Mouse (Mus musculus) liver, postnatal 0 days (tissue): ENCODE measurements around the gene Slc4a4. TPM values are rescaled to one million over a fixed set of nuclear protein-coding genes. Genes with fewer than 3 reads are reported as not detected.
A peak's percentile ranks its signal among the peaks of the same experiment; 100 is the strongest.

Experiments used
- ATAC-seq: fragments of 200-750 bp; cut with Nextera tagmentation; 2 replicates; pipeline ENCODE4 v1.8.0; 2017; ENCODE audit warnings: mild to moderate bottlenecking, moderate library complexity
- DNase-seq: peaks from one replicate; pipeline ENCODE4 v3.0.0-alpha.2; 2016
- H3K27ac ChIP-seq: fragments of 300-500 bp; sonication (generic); 2 replicates; pipeline ENCODE4 v1.5.1; 2014; ENCODE audit warnings: antibody characterized with exemption, moderate library complexity, mild to moderate bottlenecking, low read depth
- H3K27me3 ChIP-seq: fragments of 300-500 bp; sonication (generic); 2 replicates; pipeline ENCODE4 v1.6.1; 2014; ENCODE audit warnings: low read length, control low read depth, mixed read lengths; ENCODE audit not compliant: insufficient read depth
- H3K36me3 ChIP-seq: fragments of 300-500 bp; sonication (generic); replicated peaks from 2 replicates; pipeline ENCODE4 v1.6.1; 2014; ENCODE audit warnings: mild to moderate bottlenecking, control low read depth, low read length, moderate library complexity, mixed read lengths; ENCODE audit not compliant: insufficient read depth
- H3K4me1 ChIP-seq: fragments of 300-500 bp; sonication (generic); 2 replicates; pipeline ENCODE4 v1.6.1; 2014; ENCODE audit warnings: antibody characterized with exemption, mild to moderate bottlenecking, control low read depth; ENCODE audit not compliant: insufficient read depth
- H3K4me2 ChIP-seq: fragments of 300-500 bp; sonication (generic); 2 replicates; pipeline ENCODE4 v1.6.1; 2014; ENCODE audit warnings: low read depth, mild to moderate bottlenecking, low read length, moderate library complexity, mixed read lengths
- H3K4me3 ChIP-seq: fragments of 300-500 bp; sonication (generic); 2 replicates; pipeline ENCODE4 v1.5.1; 2014; ENCODE audit warnings: low read depth, low read length
- H3K9ac ChIP-seq: fragments of 300-500 bp; sonication (generic); replicated peaks from 2 replicates; pipeline ENCODE4 v1.6.1; 2014; ENCODE audit warnings: mild to moderate bottlenecking, moderate library complexity
- H3K9me3 ChIP-seq: fragments of 300-500 bp; sonication (generic); 2 replicates; pipeline ENCODE4 v1.6.1; 2016; ENCODE audit warnings: mild to moderate bottlenecking, control low read depth, low read length, mixed read lengths
- CTCF ChIP-seq: sonication (generic); IDR thresholded peaks from 2 replicates; pipeline ENCODE4 v1.5.1; 2016; ENCODE audit warnings: antibody characterized with exemption, low read depth
- EP300 ChIP-seq: IDR thresholded peaks from 2 replicates; pipeline ENCODE4 v1.6.1; 2016; ENCODE audit warnings: antibody characterized with exemption, low read depth, mild to moderate bottlenecking
- WGBS: fragments of 180-500 bp; shearing (Covaris S2); extraction: QIAGEN DNeasy Blood & Tissue Kit; methylation state at CpG from one replicate; pipeline ENCODE4 v1.1.7; 2014; ENCODE audit not compliant: insufficient replicate concordance; 5-methylcytosine and 5-hydroxymethylcytosine counted together
- polyA plus RNA-seq: library from polyadenylated mRNA; unstranded; fragments of >200 nt; fragmentation: Nextera tagmentation; extraction: Ambion mirVana; gene quantifications from 2 replicates; pipeline ENCODE4 v1.2.1, GENCODE M21; 2015

Slc4a4 gene
- polyA plus RNA-seq, 1 experiment from 2014 or later, result 4.1 TPM

DNA sequence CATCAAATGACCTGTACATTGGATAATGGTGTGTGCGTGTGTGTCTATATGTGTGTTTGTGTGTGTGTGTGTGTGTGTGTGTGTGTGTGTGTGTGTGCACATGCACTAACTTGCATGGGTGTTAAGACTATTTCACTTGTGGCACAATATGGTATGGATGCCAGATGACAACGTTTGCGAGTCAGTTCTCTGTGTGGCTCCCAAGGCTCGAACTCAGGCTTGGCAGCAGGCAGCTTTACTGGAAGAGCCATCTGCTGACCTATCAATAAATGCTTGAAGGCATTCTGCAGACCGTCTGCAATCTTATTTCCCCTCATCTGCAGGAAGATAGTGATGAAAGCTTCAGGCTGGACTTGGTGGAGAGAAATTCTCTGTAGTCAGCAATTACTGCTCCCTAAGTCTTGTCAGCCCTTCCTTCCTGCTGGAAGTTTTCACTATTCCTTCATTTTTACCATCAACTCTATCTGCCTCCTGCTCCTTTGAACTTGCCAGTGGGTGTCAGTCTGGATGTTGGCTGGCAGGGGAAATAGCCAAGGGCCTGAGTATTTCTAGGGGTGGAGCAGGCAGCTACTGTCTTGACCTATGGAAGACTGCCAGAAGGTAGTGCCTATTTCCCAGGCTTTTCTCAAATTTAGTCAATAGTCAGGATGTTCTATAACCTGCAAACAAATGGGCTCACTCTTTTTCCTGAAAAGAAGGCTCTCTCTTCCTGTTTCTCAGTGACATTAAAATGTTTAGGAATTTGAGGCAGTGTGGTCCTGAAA, 73.9 kb downstream of the Slc4a4 start:
- no peaks in the 10 kb centered on the region for H3K36me3 ChIP-seq
- TF ChIP-seq CTCF, result no peak
- no peak for TF ChIP-seq EP300
- 0 out of 2 replicates have a peak overlapping the region, but pooled peaks have one; percentile 22 for H3K27ac ChIP-seq
- H3K4me2 ChIP-seq, result no peak overlapping the region
- DNase-seq (no peak), ATAC-seq (no peak)
- no peaks in the 10 kb centered on the region for H3K9me3 ChIP-seq
- WGBS, result 68% methylated on average over 5 of the region's 5 CpGs
- no peak overlapping the region for H3K9ac ChIP-seq
- H3K27me3 ChIP-seq, result no peaks in the 10 kb centered on the region
- H3K4me1 ChIP-seq, result peaks cover 8% of the 10 kb centered on the region
- H3K4me3 ChIP-seq, result no peak overlapping the region

DNA sequence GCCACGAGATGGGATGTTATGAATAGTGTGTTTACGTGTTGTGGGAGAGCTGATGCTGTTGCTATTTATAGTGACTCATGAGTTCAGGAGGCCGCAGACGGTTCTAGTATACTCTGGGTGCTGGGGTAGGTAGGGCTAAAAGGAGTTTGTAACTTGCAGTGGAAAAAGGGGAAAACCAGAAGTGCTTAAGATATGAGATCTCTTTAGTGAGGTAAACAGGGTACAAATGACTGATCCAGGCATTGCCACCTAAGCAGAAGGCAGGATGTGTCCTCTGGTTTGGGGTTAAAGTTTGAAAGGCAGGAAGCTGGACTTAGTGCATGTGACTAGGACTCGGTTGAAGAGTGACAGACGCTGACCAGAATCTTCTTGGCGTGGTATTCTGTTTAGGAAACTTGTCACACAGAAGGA, 74.7 kb downstream of the Slc4a4 start:
- Histone ChIP-seq H3K9ac (no peak overlapping the region), H3K4me3 (no peak overlapping the region), H3K36me3 (no peaks in the 10 kb centered on the region), H3K4me2 (no peak overlapping the region), H3K27ac (0 out of 2 replicates have a peak overlapping the region, but pooled peaks have one; percentile 39), H3K9me3 (no peaks in the 10 kb centered on the region), H3K4me1 (peaks cover 8% of the 10 kb centered on the region), H3K27me3 (no peaks in the 10 kb centered on the region)
- WGBS, result 28% methylated on average over 7 of the region's 7 CpGs
- DNase-seq (no peak), ATAC-seq (peak; percentile 66; the same call in 1 of the 2 replicates)
- TF ChIP-seq EP300 (peak; percentile 48; the same call in 1 of the 2 replicates), CTCF (no peak)

GRCm38 (mm10) chr5:88964685-88965290, 78.2 kb downstream of the Slc4a4 start:
- Histone ChIP-seq H3K4me2 (no peak overlapping the region), H3K4me3 (no peak overlapping the region), H3K4me1 (peaks cover 8% of the 10 kb centered on the region), H3K9ac (no peak overlapping the region), H3K9me3 (no peaks in the 10 kb centered on the region), H3K36me3 (no peaks in the 10 kb centered on the region), H3K27me3 (no peaks in the 10 kb centered on the region), H3K27ac (no peak overlapping the region)
- DNase-seq (no peak), ATAC-seq (no peak)
- TF ChIP-seq EP300, result no peak
- TF ChIP-seq CTCF, result no peak
- 79% methylated on average over 6 of the region's 6 CpGs for WGBS

- Histone ChIP-seq H3K27me3 (no peaks in the 10 kb centered on the region), H3K4me1 (peaks cover 3% of the 10 kb centered on the region), H3K4me3 (no peak overlapping the region), H3K36me3 (no peaks in the 10 kb centered on the region), H3K27ac (no peak overlapping the region), H3K9ac (no peak overlapping the region), H3K4me2 (no peak overlapping the region), H3K9me3 (no peaks in the 10 kb centered on the region)
- WGBS, result 82% methylated on average over 4 of the region's 4 CpGs
- DNase-seq, result no peak
- no peak for TF ChIP-seq CTCF
- TF ChIP-seq EP300, result no peak
- ATAC-seq, result no peak
Measured at GRCm38 (mm10) chr5:88966507-88966906, 79.9 kb downstream of the Slc4a4 start.

DNA sequence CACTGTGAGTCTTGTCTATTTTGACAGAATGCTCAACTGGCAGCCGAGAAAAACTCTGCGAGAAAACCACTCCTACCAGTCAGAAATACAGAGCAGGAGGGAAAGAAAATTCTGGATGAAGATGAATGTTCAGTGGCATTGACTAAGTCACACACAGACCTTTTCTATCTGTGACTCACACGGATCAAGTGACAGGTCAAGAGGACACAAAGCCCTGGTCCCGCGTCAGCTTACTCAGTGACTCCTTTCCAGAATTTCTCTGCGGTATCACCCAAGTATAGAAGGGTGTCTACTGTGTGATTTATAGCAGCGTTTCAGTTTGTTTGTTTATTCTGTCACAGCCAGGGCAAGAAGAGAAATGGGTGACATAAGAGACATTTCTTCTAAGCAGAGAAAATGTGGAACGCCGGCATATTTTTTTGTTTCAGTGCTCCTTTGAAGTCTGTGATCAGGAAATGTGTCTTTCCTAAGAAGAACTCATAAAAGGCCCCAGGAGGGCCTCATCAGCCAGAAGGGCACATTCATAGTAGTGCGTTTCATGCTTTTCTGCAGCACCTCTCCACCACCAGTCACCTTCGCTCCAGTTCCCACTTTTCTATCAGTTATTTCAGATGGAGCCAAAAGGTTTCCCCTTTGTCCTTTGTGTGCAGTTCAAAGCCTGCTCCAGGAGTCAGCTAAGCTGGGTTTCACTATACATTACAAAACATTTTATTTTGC, 82.5 kb downstream of the Slc4a4 start:
- Histone ChIP-seq H3K9ac (no peak overlapping the region), H3K4me2 (no peak overlapping the region), H3K36me3 (no peaks in the 10 kb centered on the region), H3K27ac (no peak overlapping the region), H3K4me3 (no peak overlapping the region), H3K9me3 (no peaks in the 10 kb centered on the region), H3K4me1 (no peaks in the 10 kb centered on the region), H3K27me3 (no peaks in the 10 kb centered on the region)
- no peak for TF ChIP-seq EP300
- no peak for ATAC-seq
- no peak for DNase-seq
- 46% methylated on average over 11 of the region's 11 CpGs for WGBS

GRCm38 (mm10) chr5:88971554-88971953, 84.9 kb downstream of the Slc4a4 start:
- H3K27ac ChIP-seq, result no peak overlapping the region
- H3K9me3 ChIP-seq, result no peaks in the 10 kb centered on the region
- no peak overlapping the region for H3K9ac ChIP-seq
- H3K4me3 ChIP-seq, result no peak overlapping the region
- ATAC-seq, result no peak
- no peaks in the 10 kb centered on the region for H3K4me1 ChIP-seq
- H3K36me3 ChIP-seq, result no peaks in the 10 kb centered on the region
- TF ChIP-seq CTCF, result peak; percentile 49
- TF ChIP-seq EP300, result no peak
- no peak for DNase-seq
- H3K27me3 ChIP-seq, result no peaks in the 10 kb centered on the region
- H3K4me2 ChIP-seq, result no peak overlapping the region
